Mouse (Mus musculus): ENCODE measurements at regions not wholly inside any gene's neighbourhood (a gene's known extent, or its start where the extent isn't known, plus 50 kb on each side); places are given as distances from the start of the nearest gene placed in this dataset.

GRCm38 (mm10) chr1:128472713-128473230, 55.6 kb upstream of the Dars start:
- no peak for TF ChIP-seq POLR2A (IDR thresholded peaks at IDR 0.05; ENCODE audit: control insufficient read depth, low read depth, low read length)
- no peak for TF ChIP-seq CTCF (IDR thresholded peaks at IDR 0.05; ENCODE audit: control insufficient read depth, insufficient read depth, insufficient replicate concordance, low read depth, low read length)

Data from testis, adult 2 months (tissue).